Mouse (Mus musculus) forebrain, embryonic 15.5 days (tissue): ENCODE measurements around the gene Omp. TPM values are rescaled to one million over a fixed set of nuclear protein-coding genes. Genes with fewer than 3 reads are reported as not detected.

ENCODE experiments used
- ATAC-seq: fragments of 200-750 bp; cut with Nextera tagmentation; replicated peaks from 2 replicates; pipeline ENCODE4 v1.8.0; 2017; ENCODE audit warnings: mild to moderate bottlenecking, moderate TSS enrichment, moderate library complexity
- H3K27ac ChIP-seq: fragments of 300-500 bp; sonication (generic); replicated peaks from 2 replicates; pipeline ENCODE4 v1.5.1; 2015; ENCODE audit warnings: mild to moderate bottlenecking, inconsistent platforms
- H3K27me3 ChIP-seq: fragments of 300-500 bp; sonication (generic); 2 replicates; pipeline ENCODE4 v1.6.1; 2015; ENCODE audit warnings: inconsistent platforms
- H3K36me3 ChIP-seq: fragments of 300-500 bp; sonication (generic); 2 replicates; pipeline ENCODE4 v1.6.1; 2015; ENCODE audit warnings: mild to moderate bottlenecking, inconsistent platforms
- H3K4me1 ChIP-seq: fragments of 300-500 bp; sonication (generic); 2 replicates; pipeline ENCODE4 v1.6.1; 2015; ENCODE audit warnings: inconsistent platforms
- H3K4me2 ChIP-seq: fragments of 300-500 bp; sonication (generic); replicated peaks from 2 replicates; pipeline ENCODE4 v1.6.1; 2015; ENCODE audit warnings: mild to moderate bottlenecking, inconsistent platforms
- H3K4me3 ChIP-seq: fragments of 300-500 bp; sonication (generic); 2 replicates; pipeline ENCODE4 v1.5.1; 2015; ENCODE audit warnings: mild to moderate bottlenecking, inconsistent platforms
- H3K9ac ChIP-seq: fragments of 300-500 bp; sonication (generic); replicated peaks from 2 replicates; pipeline ENCODE4 v1.6.1; 2015; ENCODE audit warnings: mild to moderate bottlenecking, inconsistent platforms
- H3K9me3 ChIP-seq: fragments of 300-500 bp; sonication (generic); 2 replicates; pipeline ENCODE4 v1.6.1; 2016; ENCODE audit warnings: inconsistent platforms
- whole genome bisulfite sequencing: fragments of 180-500 bp; shearing (Covaris S2); methylation state at CpG from one replicate; pipeline ENCODE4 v1.1.7; 2015; ENCODE audit warnings: mixed read lengths; 5-methylcytosine and 5-hydroxymethylcytosine counted together
- polyA plus RNA-seq: library from polyadenylated mRNA; unstranded; fragments of >200 nt; fragmentation: Nextera tagmentation; extraction: Ambion mirVana; gene quantifications from 2 replicates; pipeline ENCODE4 v1.2.1, GENCODE M21; 2015

Omp gene
- polyA plus RNA-seq, 1 experiment from 2014 or later: 0.46 TPM

GRCm38 (mm10) chr7:98106272-98106671 lies 39.0 kb downstream of the Omp start:
- H3K4me2 ChIP-seq: no peak overlapping the region
- 86% methylated on average over 7 of the region's 7 CpGs for WGBS
- no peaks in the 10 kb centered on the region for H3K9me3 ChIP-seq
- H3K36me3 ChIP-seq: no peaks in the 10 kb centered on the region
- peaks cover 14% of the 10 kb centered on the region for H3K4me1 ChIP-seq
- no peak overlapping the region for H3K9ac ChIP-seq
- ATAC-seq: no peak
- H3K27ac ChIP-seq: no peak overlapping the region
- no peak overlapping the region for H3K4me3 ChIP-seq
- 0 out of 2 replicates have a peak, but pooled peaks cover 5% of the 10 kb centered on the region for H3K27me3 ChIP-seq

- WGBS: 73% methylated on average over 16 of the region's 16 CpGs
- no peak for ATAC-seq
- no peak overlapping the region for H3K9ac ChIP-seq
- H3K36me3 ChIP-seq: no peaks in the 10 kb centered on the region
- no peaks in the 10 kb centered on the region for H3K9me3 ChIP-seq
- H3K4me3 ChIP-seq: no peak overlapping the region
- peaks cover 11% of the 10 kb centered on the region for H3K4me1 ChIP-seq
- no peak overlapping the region for H3K27ac ChIP-seq
- H3K4me2 ChIP-seq: no peak overlapping the region
- H3K27me3 ChIP-seq: no peaks in the 10 kb centered on the region
Measured at GRCm38 (mm10) chr7:98104481-98105435, 40.5 kb downstream of the Omp start.

- Histone ChIP-seq H3K9me3 (no peaks in the 10 kb centered on the region), H3K4me1 (peaks cover 11% of the 10 kb centered on the region), H3K36me3 (no peaks in the 10 kb centered on the region), H3K9ac (no peak overlapping the region), H3K27me3 (no peaks in the 10 kb centered on the region), H3K4me3 (no peak overlapping the region), H3K4me2 (no peak overlapping the region), H3K27ac (no peak overlapping the region)
- ATAC-seq: no peak; the same call in 1 of the 2 replicates
- 84% methylated on average over 5 of the region's 5 CpGs for WGBS
Measured at GRCm38 (mm10) chr7:98103942-98104292, 41.4 kb downstream of the Omp start.

GRCm38 (mm10) chr7:98103002-98103941 lies 42.0 kb downstream of the Omp start:
- Histone ChIP-seq H3K27ac (peak overlapping the region; percentile 51; the same call in 1 of the 2 replicates), H3K4me1 (peaks cover 11% of the 10 kb centered on the region), H3K9me3 (no peaks in the 10 kb centered on the region), H3K4me2 (peak overlapping the region; percentile 52), H3K36me3 (no peaks in the 10 kb centered on the region), H3K27me3 (no peaks in the 10 kb centered on the region), H3K9ac (peak overlapping the region; percentile 54), H3K4me3 (peak overlapping the region; percentile 32)
- WGBS: 13% methylated on average over 26 of the region's 26 CpGs
- ATAC-seq: peak; percentile 80

- H3K4me2 ChIP-seq: peak overlapping the region; percentile 52
- peaks cover 11% of the 10 kb centered on the region for H3K4me1 ChIP-seq
- H3K9ac ChIP-seq: peak overlapping the region; percentile 54
- no peaks in the 10 kb centered on the region for H3K9me3 ChIP-seq
- peak; percentile 39 for ATAC-seq
- peaks cover 2% of the 10 kb centered on the region; the same call in 1 of the 2 replicates for H3K36me3 ChIP-seq
- H3K27ac ChIP-seq: 0 out of 2 replicates have a peak overlapping the region, but pooled peaks have one; percentile 51
- H3K27me3 ChIP-seq: no peaks in the 10 kb centered on the region
- H3K4me3 ChIP-seq: no peak overlapping the region
- WGBS: 95% methylated on average over 11 of the region's 11 CpGs
Measured at GRCm38 (mm10) chr7:98102488-98102887, 42.8 kb downstream of the Omp start.

- no peak overlapping the region for H3K9ac ChIP-seq
- H3K36me3 ChIP-seq: peaks cover 16% of the 10 kb centered on the region
- no peak overlapping the region for H3K27ac ChIP-seq
- H3K4me2 ChIP-seq: no peak overlapping the region
- ATAC-seq: no peak
- H3K9me3 ChIP-seq: no peaks in the 10 kb centered on the region
- H3K4me1 ChIP-seq: peaks cover 6% of the 10 kb centered on the region
- H3K4me3 ChIP-seq: no peak overlapping the region
- 94% methylated on average over 8 of the region's 8 CpGs for WGBS
- no peaks in the 10 kb centered on the region for H3K27me3 ChIP-seq
Measured at GRCm38 (mm10) chr7:98097557-98097956, 47.7 kb downstream of the Omp start.

- H3K4me2 ChIP-seq: no peak overlapping the region
- H3K27me3 ChIP-seq: no peaks in the 10 kb centered on the region
- H3K9me3 ChIP-seq: no peaks in the 10 kb centered on the region
- no peak for ATAC-seq
- H3K9ac ChIP-seq: no peak overlapping the region
- 97% methylated on average over 4 of the region's 4 CpGs for WGBS
- H3K4me3 ChIP-seq: no peak overlapping the region
- H3K4me1 ChIP-seq: no peaks in the 10 kb centered on the region
- H3K27ac ChIP-seq: no peak overlapping the region
- peaks cover 16% of the 10 kb centered on the region for H3K36me3 ChIP-seq
Measured at GRCm38 (mm10) chr7:98095852-98096251, 49.5 kb downstream of the Omp start.

Other genes starting within 250 kb of the Omp start
- not detected in 2 replicates for gene Gdpd4, start 225.5 kb downstream of the Omp start, polyA plus RNA-seq
- 15.8 and 15.9 TPM in 2 replicates for gene Myo7a, start 26.0 kb downstream of the Omp start, polyA plus RNA-seq
- 15.5 and 15.9 TPM in 2 replicates for gene Capn5, start 32.8 kb upstream of the Omp start, polyA plus RNA-seq
- gene B3gnt6, start 54.0 kb upstream of the Omp start, polyA plus RNA-seq: 0.15 and 0.42 TPM in 2 replicates
- 9.1 and 10.8 TPM in 2 replicates for gene Acer3, start 175.7 kb upstream of the Omp start, polyA plus RNA-seq
- gene Tsku, start 215.8 kb upstream of the Omp start, polyA plus RNA-seq: 7.9 and 8.6 TPM in 2 replicates